Mouse (Mus musculus) thymus, adult 2 months (tissue): ENCODE data around the gene Fam83d. TPM values are rescaled to one million over a fixed set of nuclear protein-coding genes. Genes with fewer than 3 reads are reported as not detected.
"Not testable (repeated sequence)": the region's sequence is repeated elsewhere in the genome, so short reads cannot be mapped to it uniquely, and the experiment has no call there.

Experiments used
- DNase-seq: peaks from one replicate; pipeline ENCODE4 v3.0.0; 2021
- H3K27ac ChIP-seq: fragments of 200-500 bp; 2 replicates; pipeline ENCODE4 v1.5.1; 2012; ENCODE audit warnings: low read length, control low read depth; ENCODE audit not compliant: control insufficient read depth, insufficient read depth
- H3K27me3 ChIP-seq: fragments of 200-500 bp; 2 replicates; pipeline ENCODE4 v1.6.1; 2012; ENCODE audit warnings: mild to moderate bottlenecking, low read length, moderate library complexity, mixed read lengths; ENCODE audit not compliant: control insufficient read depth, insufficient read depth
- H3K36me3 ChIP-seq: fragments of 200-500 bp; 2 replicates; pipeline ENCODE4 v1.6.1; 2012; ENCODE audit warnings: mild to moderate bottlenecking, low read length, moderate library complexity; ENCODE audit not compliant: control insufficient read depth, insufficient read depth
- H3K4me1 ChIP-seq: fragments of 200-500 bp; replicated peaks from 2 replicates; pipeline ENCODE4 v1.6.1; 2012; ENCODE audit warnings: low read length; ENCODE audit not compliant: control insufficient read depth, insufficient read depth
- H3K4me3 ChIP-seq: fragments of 200-500 bp; 2 replicates; pipeline ENCODE4 v1.5.1; 2012; ENCODE audit warnings: mild to moderate bottlenecking, low read length, control low read depth, moderate library complexity; ENCODE audit not compliant: control insufficient read depth, insufficient read depth
- CTCF ChIP-seq: fragments of 200-500 bp; IDR thresholded peaks from 2 replicates; pipeline ENCODE4 v1.5.1; 2012; ENCODE audit warnings: mild to moderate bottlenecking, control low read depth, low read length, moderate library complexity, borderline replicate concordance; ENCODE audit not compliant: control insufficient read depth, poor library complexity, insufficient read depth; ENCODE audit errors: extremely low read depth
- POLR2A ChIP-seq: fragments of 200-500 bp; IDR thresholded peaks from 2 replicates; pipeline ENCODE4 v1.6.1; 2012; ENCODE audit warnings: mild to moderate bottlenecking, low read length, control low read depth, moderate library complexity; ENCODE audit not compliant: control insufficient read depth, poor library complexity, insufficient read depth; ENCODE audit errors: extremely low read depth
- WGBS: fragments of 180-500 bp; shearing (Covaris S2); methylation state at CpG from one replicate; pipeline ENCODE4 v1.1.7; 2018; 5-methylcytosine and 5-hydroxymethylcytosine counted together
- polyA plus RNA-seq: library from polyadenylated mRNA; depleted of rRNA; stranded (reverse); fragments of >200 nt; gene quantifications from 2 replicates; pipeline ENCODE4 v1.2.3, GENCODE M21; 2012

The Fam83d gene
- polyA plus RNA-seq, 1 experiment, result 26.2 TPM

DNA sequence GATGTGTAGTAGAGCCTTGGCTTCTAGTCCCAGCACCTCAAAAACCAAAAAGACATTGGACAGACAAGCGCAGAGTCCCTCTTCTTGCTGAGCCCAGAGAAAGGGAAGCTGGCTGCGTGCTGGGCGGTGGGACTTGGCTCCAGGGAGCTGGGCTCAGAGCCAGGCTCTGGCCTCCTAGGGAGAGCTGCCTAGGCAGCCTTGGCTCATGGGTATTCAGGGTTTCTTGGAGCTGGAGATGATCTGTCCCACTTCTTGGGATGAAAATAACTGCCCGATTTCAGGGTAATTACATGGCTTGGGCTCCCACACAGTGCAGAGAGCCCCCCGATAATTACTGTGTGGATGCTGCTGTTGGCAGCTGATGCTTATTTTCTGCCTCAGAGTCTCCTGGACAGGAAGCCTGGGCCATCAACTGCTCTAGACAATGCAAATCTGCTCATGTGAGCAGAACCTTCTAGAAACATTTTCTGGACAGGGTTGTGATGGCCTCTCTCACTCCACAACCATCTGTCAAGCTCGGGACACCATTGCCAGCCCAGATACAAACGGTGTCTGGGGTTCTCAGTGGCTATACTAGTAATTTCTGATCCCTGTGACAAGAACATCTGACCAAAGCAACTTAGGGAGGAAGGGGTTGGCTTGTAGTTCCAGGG lies 33.3 kb upstream of the Fam83d start:
- H3K27me3 ChIP-seq, result no peaks in the 10 kb centered on the region
- 0 out of 2 replicates have a peak, but pooled peaks cover 4% of the 10 kb centered on the region for H3K36me3 ChIP-seq
- H3K4me3 ChIP-seq, result no peak overlapping the region
- WGBS, result 87% methylated on average over 7 of the region's 7 CpGs
- H3K4me1 ChIP-seq, result peaks cover 62% of the 10 kb centered on the region
- H3K27ac ChIP-seq, result peak overlapping the region; percentile 79
- DNase-seq, result no peak
- TF ChIP-seq CTCF, result no peak
- TF ChIP-seq POLR2A, result no peak

DNA sequence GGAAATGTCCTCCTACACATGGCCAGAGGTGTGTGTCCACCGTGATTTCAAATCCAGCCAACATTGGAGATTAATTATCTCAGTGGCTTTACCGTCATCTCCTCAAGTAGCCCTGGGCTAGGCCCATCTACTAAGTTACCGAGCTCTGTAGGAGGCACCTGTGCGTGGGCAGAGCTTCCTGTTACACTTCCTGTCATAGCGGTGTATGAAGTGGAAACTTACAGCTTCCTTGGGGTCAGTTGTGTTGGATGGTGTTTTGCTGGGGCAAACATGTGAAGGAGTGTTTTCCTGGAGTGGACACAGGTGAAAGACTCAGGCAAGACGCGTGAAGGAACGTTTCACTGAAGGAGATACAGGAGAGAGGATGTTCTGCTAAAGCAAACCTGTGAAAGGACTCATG lies 32.6 kb upstream of the Fam83d start:
- peak; percentile 76 for DNase-seq
- no peak overlapping the region for H3K4me3 ChIP-seq
- WGBS, result 27% methylated on average over 8 of the region's 8 CpGs
- no peaks in the 10 kb centered on the region for H3K27me3 ChIP-seq
- no peaks in the 10 kb centered on the region for H3K36me3 ChIP-seq
- H3K4me1 ChIP-seq, result peaks cover 62% of the 10 kb centered on the region
- TF ChIP-seq CTCF, result no peak
- TF ChIP-seq POLR2A, result no peak
- peak overlapping the region; percentile 79 for H3K27ac ChIP-seq

DNA sequence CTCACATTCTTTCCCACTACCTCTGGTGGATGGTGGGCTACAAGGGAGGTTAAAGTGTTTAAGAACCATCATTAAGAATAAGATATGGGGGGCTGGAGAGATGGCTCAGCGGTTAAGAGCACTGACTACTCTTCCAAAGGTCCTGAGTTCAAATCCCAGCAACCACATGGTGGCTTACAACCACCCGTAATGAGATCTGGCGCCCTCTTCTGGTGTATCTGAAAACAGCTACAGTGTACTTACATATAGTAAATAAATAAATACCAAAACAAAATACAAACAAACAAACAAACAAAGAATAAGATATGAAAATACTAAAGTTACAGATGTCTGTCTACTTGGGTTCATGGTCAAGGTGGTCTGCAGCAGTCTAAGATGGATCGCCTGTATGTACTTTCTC lies 31.6 kb upstream of the Fam83d start:
- not testable (repeated sequence) for H3K27ac ChIP-seq, H3K4me3 ChIP-seq, H3K27me3 ChIP-seq, DNase-seq, H3K36me3 ChIP-seq
- H3K4me1 ChIP-seq, result peaks cover 57% of the 10 kb centered on the region
- 98% methylated on average over 4 of the region's 4 CpGs for WGBS

DNA sequence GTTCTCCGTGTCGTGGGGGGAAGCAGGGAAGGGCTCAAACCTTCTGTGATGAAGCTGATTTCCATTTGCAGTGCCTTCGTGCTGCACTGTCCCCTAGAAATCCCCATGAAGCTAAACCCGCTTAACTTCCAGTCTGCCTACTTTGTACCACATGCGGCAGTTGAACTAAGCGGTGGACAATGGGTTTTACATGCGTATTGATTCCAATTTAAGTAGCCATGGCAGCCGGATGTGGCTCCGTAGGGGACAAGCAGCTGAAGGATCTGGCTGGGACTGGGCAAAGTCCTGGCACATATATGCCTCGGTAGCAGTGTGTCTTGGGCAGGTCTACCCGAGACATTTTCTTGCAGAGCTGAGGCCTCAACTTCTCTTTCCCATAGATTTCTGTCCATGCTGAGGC lies 29.3 kb upstream of the Fam83d start:
- whole genome bisulfite sequencing, result 95% methylated on average over 11 of the region's 11 CpGs
- no peak overlapping the region for H3K27ac ChIP-seq
- DNase-seq, result no peak
- TF ChIP-seq CTCF, result no peak
- no peak for TF ChIP-seq POLR2A
- peaks cover 40% of the 10 kb centered on the region for H3K4me1 ChIP-seq
- no peaks in the 10 kb centered on the region for H3K27me3 ChIP-seq
- H3K36me3 ChIP-seq, result peaks cover 24% of the 10 kb centered on the region
- H3K4me3 ChIP-seq, result no peak overlapping the region

DNA sequence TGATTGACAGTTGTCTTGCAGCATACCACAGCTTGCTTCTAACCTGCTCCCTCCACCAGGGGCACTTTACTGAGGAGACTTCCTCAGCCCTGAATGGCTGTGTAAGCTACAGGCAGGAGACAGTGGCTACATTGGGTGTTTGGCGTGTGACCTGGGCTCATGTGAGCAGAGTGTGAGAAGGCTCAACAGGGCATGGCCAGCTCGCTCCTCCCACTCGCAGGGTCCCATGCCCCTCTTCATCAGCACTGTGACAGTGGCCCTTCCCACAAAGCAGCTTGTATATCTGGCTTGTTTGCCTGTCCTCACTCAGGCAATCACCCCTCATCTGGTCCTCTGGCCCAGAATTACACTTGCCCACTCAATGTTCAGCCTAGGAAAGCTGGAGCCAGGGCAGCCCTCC lies 28.8 kb upstream of the Fam83d start:
- TF ChIP-seq POLR2A, result no peak
- TF ChIP-seq CTCF, result no peak
- WGBS, result 95% methylated on average over 3 of the region's 3 CpGs
- Histone ChIP-seq H3K27me3 (no peaks in the 10 kb centered on the region), H3K4me1 (peaks cover 39% of the 10 kb centered on the region), H3K36me3 (peaks cover 24% of the 10 kb centered on the region), H3K4me3 (no peak overlapping the region), H3K27ac (no peak overlapping the region)
- no peak for DNase-seq

DNA sequence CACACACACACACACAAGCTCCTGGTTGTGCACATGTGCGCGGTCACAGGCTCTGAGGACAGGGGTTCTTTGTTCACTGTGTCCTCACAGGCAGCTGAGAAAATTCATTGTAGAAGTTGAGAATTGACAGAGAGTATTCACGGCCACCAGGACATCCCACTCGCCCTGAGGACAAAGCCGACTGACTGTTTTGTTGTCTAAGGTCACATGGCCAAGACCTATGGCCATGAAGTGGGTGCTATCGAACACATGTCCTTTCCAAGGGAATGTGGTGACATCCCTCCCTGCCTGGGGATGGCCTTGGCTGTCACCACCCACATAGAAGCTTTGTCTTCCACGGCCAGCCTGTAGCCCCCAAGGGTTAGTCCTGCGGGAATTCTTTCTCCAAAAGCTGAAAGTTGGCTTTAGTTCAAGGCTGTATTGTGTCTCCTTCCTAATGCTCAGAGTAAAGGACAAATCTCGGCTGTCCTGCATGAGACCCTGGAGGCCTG lies 26.8 kb upstream of the Fam83d start:
- Histone ChIP-seq H3K27me3 (no peaks in the 10 kb centered on the region), H3K4me3 (no peak overlapping the region), H3K4me1 (peaks cover 31% of the 10 kb centered on the region), H3K27ac (no peak overlapping the region), H3K36me3 (peaks cover 29% of the 10 kb centered on the region)
- 95% methylated on average over 9 of the region's 9 CpGs for WGBS
- TF ChIP-seq POLR2A (no peak), CTCF (no peak)
- no peak for DNase-seq

DNA sequence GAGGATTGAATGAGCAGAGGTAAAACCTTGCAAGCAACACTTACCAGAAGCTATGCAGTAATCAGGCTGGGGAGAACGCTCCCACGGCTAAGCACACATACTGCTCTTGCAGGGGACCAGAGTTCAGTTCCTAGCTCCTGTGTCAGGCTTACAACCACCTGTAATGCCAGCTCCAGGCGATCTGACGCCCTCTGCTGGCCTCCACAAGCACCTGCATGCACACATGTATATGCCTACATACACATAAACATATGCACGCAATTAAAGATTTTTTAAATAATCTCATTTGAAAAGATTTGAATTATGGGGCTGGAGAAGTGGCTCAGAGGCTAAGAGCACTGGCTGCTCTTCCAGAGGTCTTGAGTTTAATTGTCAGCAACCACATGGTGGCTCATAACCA lies 25.5 kb upstream of the Fam83d start:
- Histone ChIP-seq H3K4me3 (no peak overlapping the region), H3K4me1 (peaks cover 26% of the 10 kb centered on the region), H3K36me3 (peaks cover 42% of the 10 kb centered on the region), H3K27ac (no peak overlapping the region), H3K27me3 (no peaks in the 10 kb centered on the region)
- 97% methylated on average over 5 of the region's 5 CpGs for WGBS
- no peak for DNase-seq
- TF ChIP-seq CTCF, result peak; percentile 38; the same call in 1 of the 2 replicates
- no peak for TF ChIP-seq POLR2A
